Mouse (Mus musculus) skeletal muscle tissue, adult 2 months (tissue): ENCODE measurements around the gene Myo1h.

Experiments used
- DNase-seq: peaks from one replicate; pipeline ENCODE4 v3.0.0-alpha.2; 2012; ENCODE audit warnings: low read depth, low spot score

The Myo1h gene

GRCm38 (mm10) chr5:114296693-114297631 is 8.0 kb downstream of the Myo1h start:
- DNase-seq: no peak

- no peak for DNase-seq
These were observed 9.4 kb downstream of the Myo1h start for GRCm38 (mm10) chr5:114298212-114298894.

- no peak for DNase-seq
These were observed 10.3 kb downstream of the Myo1h start for GRCm38 (mm10) chr5:114299156-114299855.

GRCm38 (mm10) chr5:114299883-114300610 is 11.1 kb downstream of the Myo1h start:
- DNase-seq: no peak

GRCm38 (mm10) chr5:114303166-114303565 is 14.2 kb downstream of the Myo1h start:
- DNase-seq: no peak

GRCm38 (mm10) chr5:114306496-114306895 is 17.5 kb downstream of the Myo1h start:
- DNase-seq: peak; percentile 35

GRCm38 (mm10) chr5:114308765-114309679 is 20.1 kb downstream of the Myo1h start:
- no peak for DNase-seq

- DNase-seq: no peak
These were observed 20.7 kb downstream of the Myo1h start for GRCm38 (mm10) chr5:114309680-114310036.

GRCm38 (mm10) chr5:114323105-114323790 is 34.3 kb downstream of the Myo1h start:
- no peak for DNase-seq

GRCm38 (mm10) chr5:114323791-114324507 is 35.0 kb downstream of the Myo1h start:
- no peak for DNase-seq

- DNase-seq: no peak
These were observed 54.0 kb downstream of the Myo1h start for GRCm38 (mm10) chr5:114342996-114343395.

GRCm38 (mm10) chr5:114343612-114344011 is 54.6 kb downstream of the Myo1h start:
- DNase-seq: no peak

GRCm38 (mm10) chr5:114345538-114345937 is 56.6 kb downstream of the Myo1h start:
- no peak for DNase-seq

- DNase-seq: no peak
These were observed 58.0 kb downstream of the Myo1h start for GRCm38 (mm10) chr5:114347005-114347404.

- no peak for DNase-seq
These were observed 62.5 kb downstream of the Myo1h start for GRCm38 (mm10) chr5:114351490-114351889.

GRCm38 (mm10) chr5:114356250-114356935 is 67.4 kb downstream of the Myo1h start:
- DNase-seq: peak; percentile 69

GRCm38 (mm10) chr5:114356936-114357751 is 68.2 kb downstream of the Myo1h start:
- no peak for DNase-seq

- DNase-seq: no peak
These were observed 69.9 kb downstream of the Myo1h start for GRCm38 (mm10) chr5:114358833-114359232.
